Mouse (Mus musculus) MEL (cell line): ENCODE measurements around the gene Gm20388. TPM values are rescaled to one million over a fixed set of nuclear protein-coding genes. Genes with fewer than 3 reads are reported as not detected.

ENCODE experiments used
- DNase-seq: peaks from one replicate; pipeline ENCODE4 v3.0.0; 2011; ENCODE audit warnings: low read depth, low spot score
- H3K27ac ChIP-seq: 2 replicates; pipeline ENCODE4 v1.5.1; 2012; ENCODE audit warnings: low read depth, mild to moderate bottlenecking, control low read depth, low read length, moderate library complexity; ENCODE audit not compliant: control insufficient read depth
- H3K27me3 ChIP-seq, 2 experiments: fragments of 150-350 bp in 1 of 2; sonication (generic) in 1 of 2; 2 replicates each; pipeline ENCODE4 v1.6.1; 2012; ENCODE audit warnings: low read length in 2 of 2, mild to moderate bottlenecking in 2 of 2, improper control_type of control experiment in 1 of 2, moderate library complexity in 1 of 2; ENCODE audit not compliant: insufficient read depth in 2 of 2, control insufficient read depth in 1 of 2
- H3K36me3 ChIP-seq, 2 experiments: 2 replicates each; pipeline ENCODE4 v1.6.1; 2012 to 2014; ENCODE audit warnings: low read length in 2 of 2, improper control_type of control experiment in 1 of 2, inconsistent platforms in 1 of 2, mild to moderate bottlenecking in 1 of 2; ENCODE audit not compliant: insufficient read depth in 2 of 2, control insufficient read depth in 1 of 2
- H3K4me1 ChIP-seq, 2 experiments: fragments of 150-350 bp in 1 of 2; sonication (generic) in 1 of 2; 2 replicates each; pipeline ENCODE4 v1.6.1; 2012; ENCODE audit warnings: low read length in 2 of 2, improper control_type of control experiment in 1 of 2, mild to moderate bottlenecking in 1 of 2; ENCODE audit not compliant: insufficient read depth in 2 of 2, control insufficient read depth in 1 of 2
- H3K4me3 ChIP-seq, 2 experiments: fragments of 150-350 bp in 1 of 2; sonication (generic) in 1 of 2; 2 replicates each; pipeline ENCODE4 v1.5.1; 2012; ENCODE audit warnings: low read depth in 2 of 2, low read length in 2 of 2, mild to moderate bottlenecking in 2 of 2, moderate library complexity in 2 of 2, control low read depth in 1 of 2, improper control_type of control experiment in 1 of 2; ENCODE audit not compliant: control insufficient read depth in 1 of 2, insufficient read depth in 1 of 2
- H3K79me2 ChIP-seq: 2 replicates; pipeline ENCODE4 v1.6.1; 2012; ENCODE audit warnings: mild to moderate bottlenecking, low read length, moderate library complexity; ENCODE audit not compliant: control insufficient read depth, poor library complexity, insufficient read depth
- H3K9ac ChIP-seq: 2 replicates; pipeline ENCODE4 v1.6.1; 2012; ENCODE audit warnings: low read depth, mild to moderate bottlenecking, control low read depth, low read length, moderate library complexity; ENCODE audit not compliant: control insufficient read depth, poor library complexity, severe bottlenecking
- H3K9me3 ChIP-seq: fragments of 150-350 bp; sonication (generic); replicated peaks from 2 replicates; pipeline ENCODE4 v1.6.1; 2012; ENCODE audit warnings: mild to moderate bottlenecking, low read length, improper control_type of control experiment, moderate library complexity; ENCODE audit not compliant: insufficient read depth
- BHLHE40 ChIP-seq: IDR thresholded peaks from 2 replicates; pipeline ENCODE4 v1.6.1; 2012; ENCODE audit warnings: low read depth, mild to moderate bottlenecking, inconsistent platforms, low read length, improper control_type of control experiment, borderline replicate concordance
- CHD1 ChIP-seq: IDR thresholded peaks from 2 replicates; pipeline ENCODE4 v1.6.1; 2012; ENCODE audit warnings: low read depth, mild to moderate bottlenecking, inconsistent platforms, low read length, improper control_type of control experiment
- CTCF ChIP-seq, 3 experiments: IDR thresholded peaks in 2 of 3; conservative IDR thresholded peaks in 1 of 3; 2 replicates each; pipeline ENCODE4 v1.5.1; 2011 to 2012; ENCODE audit warnings: low read length in 3 of 3, low read depth in 2 of 3, mild to moderate bottlenecking in 2 of 3, improper control_type of control experiment in 1 of 3, inconsistent platforms in 1 of 3, mixed read lengths in 1 of 3, moderate library complexity in 1 of 3; ENCODE audit not compliant: control insufficient read depth in 1 of 3, insufficient read depth in 1 of 3, poor library complexity in 1 of 3, severe bottlenecking in 1 of 3
- E2F4 ChIP-seq: IDR thresholded peaks from 2 replicates; pipeline ENCODE4 v1.6.1; 2011; ENCODE audit warnings: low read depth, low read length, improper control_type of control experiment, borderline replicate concordance
- ELF1 ChIP-seq: IDR thresholded peaks from 2 replicates; pipeline ENCODE4 v1.6.1; 2014; ENCODE audit warnings: low read depth, mild to moderate bottlenecking, inconsistent platforms, low read length, improper control_type of control experiment, moderate library complexity
- GABPA ChIP-seq: IDR thresholded peaks from 2 replicates; pipeline ENCODE4 v1.6.1; 2012; ENCODE audit warnings: low read depth, mild to moderate bottlenecking, inconsistent platforms, low read length, improper control_type of control experiment, moderate library complexity
- MAX ChIP-seq: IDR thresholded peaks from 2 replicates; pipeline ENCODE4 v1.6.1; 2011; ENCODE audit warnings: low read length, improper control_type of control experiment
- MAZ ChIP-seq: IDR thresholded peaks from 2 replicates; pipeline ENCODE4 v1.6.1; 2012; ENCODE audit warnings: low read depth, mild to moderate bottlenecking, inconsistent platforms, low read length, improper control_type of control experiment
- MEF2A ChIP-seq: IDR thresholded peaks from 2 replicates; pipeline ENCODE4 v1.6.1; 2014; ENCODE audit warnings: low read depth, mild to moderate bottlenecking, inconsistent platforms, low read length, improper control_type of control experiment; ENCODE audit not compliant: poor library complexity, insufficient replicate concordance, severe bottlenecking; ENCODE audit errors: extremely low read depth
- MXI1 ChIP-seq: IDR thresholded peaks from 2 replicates; pipeline ENCODE4 v1.6.1; 2011; ENCODE audit warnings: mild to moderate bottlenecking, low read depth, low read length, improper control_type of control experiment
- NELFE ChIP-seq: IDR thresholded peaks from 2 replicates; pipeline ENCODE4 v1.6.1; 2011; ENCODE audit warnings: low read depth, low read length, improper control_type of control experiment
- POLR2AphosphoS5 ChIP-seq: IDR thresholded peaks from 2 replicates; pipeline ENCODE4 v1.6.1; 2012; ENCODE audit warnings: low read depth, borderline replicate concordance, mild to moderate bottlenecking, inconsistent platforms, low read length, moderate library complexity, mixed read lengths
- RAD21 ChIP-seq: IDR thresholded peaks from 2 replicates; pipeline ENCODE4 v1.6.1; 2011; ENCODE audit warnings: mild to moderate bottlenecking, low read depth, low read length, improper control_type of control experiment
- USF1 ChIP-seq: IDR thresholded peaks from 2 replicates; pipeline ENCODE4 v1.6.1; 2014; ENCODE audit warnings: low read depth, mild to moderate bottlenecking, inconsistent platforms, low read length, improper control_type of control experiment, moderate library complexity
- USF2 ChIP-seq, 2 experiments: IDR thresholded peaks; 2 replicates each; pipeline ENCODE4 v1.6.1; 2011 to 2012; ENCODE audit warnings: improper control_type of control experiment in 2 of 2, low read length in 2 of 2, borderline replicate concordance in 1 of 2, inconsistent platforms in 1 of 2, low read depth in 1 of 2, mild to moderate bottlenecking in 1 of 2; ENCODE audit not compliant: insufficient read depth in 1 of 2
- ZKSCAN1 ChIP-seq: IDR thresholded peaks from 2 replicates; pipeline ENCODE4 v1.6.1; 2012; ENCODE audit warnings: low read depth, mild to moderate bottlenecking, inconsistent platforms, low read length, improper control_type of control experiment, moderate library complexity
- polyA plus RNA-seq, 2 experiments: library from polyadenylated mRNA; stranded (reverse) in 1 of 2; unstranded in 1 of 2; fragments of >175 nt in 1 of 2; fragments of >200 nt in 1 of 2; gene quantifications; 2 replicates each; pipeline versions ENCODE4 v1.2.1 to v1.2.4; 2012; ENCODE audit warnings: low replicate concordance in 2 of 2, low read depth in 1 of 2; ENCODE audit not compliant: insufficient read length in 2 of 2, insufficient read depth in 1 of 2, missing spikeins in 1 of 2
- total RNA-seq: library from RNA; depleted of rRNA; stranded (reverse); fragments of 300-350 nt; gene quantifications from 2 replicates; pipeline ENCODE4 v1.2.3, GENCODE M21; 2012

The Gm20388 gene
- total and polyA plus RNA-seq, 3 experiments, result 11.1 to 17.8 TPM; not detected in 1

DNA sequence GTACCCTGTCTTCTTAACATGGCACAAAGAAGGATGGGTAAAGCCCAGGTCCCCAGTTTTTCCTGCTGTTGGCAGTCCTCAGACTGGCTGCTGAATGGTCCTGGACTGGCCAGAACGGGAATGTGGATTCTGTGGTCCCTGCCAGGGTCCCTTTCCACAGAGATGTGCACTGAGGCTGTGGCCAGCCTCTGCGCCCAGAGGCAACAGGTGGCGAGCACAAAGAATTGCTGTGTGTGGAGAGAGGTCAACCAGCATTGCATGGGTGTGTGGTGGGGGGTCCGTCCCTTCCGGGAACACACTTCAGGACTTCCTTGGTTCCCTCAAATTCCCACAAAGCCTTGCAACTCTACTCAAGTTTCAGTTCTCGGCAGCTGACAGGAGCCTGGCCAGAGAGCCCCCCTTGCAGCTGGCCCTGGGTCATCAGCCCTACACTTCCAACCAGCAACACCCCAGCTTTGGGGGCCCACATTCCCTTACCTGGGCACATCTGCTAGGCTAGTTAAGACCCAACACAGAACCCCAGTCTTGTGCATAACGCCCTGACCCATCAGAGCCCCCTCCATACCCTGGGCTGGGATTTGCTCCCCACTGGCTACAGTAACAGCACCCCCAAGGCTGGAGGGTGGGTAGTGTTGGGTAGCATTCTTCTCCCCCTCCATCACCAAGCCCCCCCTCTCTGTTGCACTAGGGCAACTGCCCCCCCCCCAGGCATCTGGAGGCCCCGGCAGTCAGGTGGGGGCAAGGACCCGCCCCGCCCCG, 2938.7 kb downstream of the Gm20388 start:
- Histone ChIP-seq H3K4me1 (peaks cover 4 to 18% of the 10 kb centered on the region in 2 experiments), H3K27me3 (peaks cover 3 to 4% of the 10 kb centered on the region in 2 experiments; a peak in 3 of 4 replicates), H3K79me2 (no peaks in the 10 kb centered on the region), H3K9me3 (no peaks in the 10 kb centered on the region), H3K27ac (no peak overlapping the region), H3K9ac (no peak overlapping the region), H3K36me3 (peaks cover 0 to 14% of the 10 kb centered on the region in 2 experiments; a peak in 2 of 4 replicates), H3K4me3 (no peak overlapping the region)
- DNase-seq, result no peak
- no peak for TF ChIP-seq USF2 (IDR thresholded peaks at IDR 0.05; ENCODE audit: borderline replicate concordance in 1 of 2, insufficient read depth in 1 of 2, low read depth in 1 of 2, low read length in 2 of 2)
- TF ChIP-seq ELF1, result no peak

DNA sequence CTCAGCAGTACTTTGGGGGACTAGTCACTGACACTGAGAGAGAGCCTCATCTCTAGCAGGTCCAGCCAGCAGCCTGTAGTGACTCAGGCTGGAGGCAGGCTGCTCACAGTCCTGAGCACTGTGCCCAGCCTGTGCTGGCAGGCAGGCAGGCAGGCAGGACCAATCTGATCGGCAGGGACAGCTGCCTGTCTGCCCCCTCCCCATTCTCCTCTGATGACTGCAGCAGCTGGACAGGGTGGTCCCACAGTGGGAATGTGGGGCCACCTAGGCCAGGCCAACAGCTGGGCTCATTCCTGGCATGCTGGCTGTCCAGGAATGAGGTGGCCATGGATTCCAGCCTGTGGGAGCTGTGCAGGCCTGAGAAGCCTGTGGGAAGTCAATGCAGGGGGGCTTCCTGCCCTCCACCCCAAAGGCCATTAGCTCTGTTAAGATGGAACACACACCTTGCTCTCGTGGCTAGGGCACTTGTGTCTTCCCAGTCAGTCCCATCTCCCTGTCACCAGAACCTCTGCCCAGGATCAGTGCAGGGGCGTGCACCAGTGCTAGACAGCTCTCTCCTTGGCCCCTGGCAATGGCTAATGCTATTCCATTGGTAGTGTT, 2940.1 kb downstream of the Gm20388 start:
- peaks cover 0 to 6% of the 10 kb centered on the region in 2 experiments; a peak in 3 of 4 replicates for H3K4me1 ChIP-seq
- H3K27me3 ChIP-seq, result peaks cover 5 to 7% of the 10 kb centered on the region in 2 experiments
- H3K27ac ChIP-seq, result no peak overlapping the region
- H3K36me3 ChIP-seq, result peaks cover 0 to 4% of the 10 kb centered on the region in 2 experiments; a peak in 1 of 4 replicates
- H3K9me3 ChIP-seq, result no peaks in the 10 kb centered on the region
- H3K79me2 ChIP-seq, result no peaks in the 10 kb centered on the region
- TF ChIP-seq BHLHE40 (no peak), ZKSCAN1 (no peak), E2F4 (no peak), RAD21 (no peak), GABPA (no peak), MXI1 (no peak), MAZ (no peak), NELFE (no peak), POLR2AphosphoS5 (no peak), MEF2A (no peak), USF1 (no peak), MAX (no peak), CTCF (IDR thresholded peaks at IDR 0.05 in 2 of 3, conservative IDR thresholded peaks at IDR 0.05 in 1 of 3; ENCODE audit: control insufficient read depth in 1 of 3, insufficient read depth in 1 of 3, low read depth in 2 of 3, low read length in 3 of 3, poor library complexity in 1 of 3, severe bottlenecking in 1 of 3) (no peak), CHD1 (no peak)
- DNase-seq, result no peak
- H3K9ac ChIP-seq, result no peak overlapping the region
- no peak overlapping the region for H3K4me3 ChIP-seq
